Mouse (Mus musculus) spleen, postnatal 0 days (tissue): Measurements from ENCODE around the gene Dnajc9. TPM values are rescaled to one million over a fixed set of nuclear protein-coding genes. Genes with fewer than 3 reads are reported as not detected.

Source experiments
- polyA plus RNA-seq: library from polyadenylated mRNA; unstranded; fragments of >200 nt; fragmentation: Nextera tagmentation; extraction: Ambion mirVana; gene quantifications from 2 replicates; pipeline ENCODE4 v1.2.1, GENCODE M21; 2015

Gene Dnajc9
- 138 and 156 TPM in 2 replicates for polyA plus RNA-seq

DNA sequence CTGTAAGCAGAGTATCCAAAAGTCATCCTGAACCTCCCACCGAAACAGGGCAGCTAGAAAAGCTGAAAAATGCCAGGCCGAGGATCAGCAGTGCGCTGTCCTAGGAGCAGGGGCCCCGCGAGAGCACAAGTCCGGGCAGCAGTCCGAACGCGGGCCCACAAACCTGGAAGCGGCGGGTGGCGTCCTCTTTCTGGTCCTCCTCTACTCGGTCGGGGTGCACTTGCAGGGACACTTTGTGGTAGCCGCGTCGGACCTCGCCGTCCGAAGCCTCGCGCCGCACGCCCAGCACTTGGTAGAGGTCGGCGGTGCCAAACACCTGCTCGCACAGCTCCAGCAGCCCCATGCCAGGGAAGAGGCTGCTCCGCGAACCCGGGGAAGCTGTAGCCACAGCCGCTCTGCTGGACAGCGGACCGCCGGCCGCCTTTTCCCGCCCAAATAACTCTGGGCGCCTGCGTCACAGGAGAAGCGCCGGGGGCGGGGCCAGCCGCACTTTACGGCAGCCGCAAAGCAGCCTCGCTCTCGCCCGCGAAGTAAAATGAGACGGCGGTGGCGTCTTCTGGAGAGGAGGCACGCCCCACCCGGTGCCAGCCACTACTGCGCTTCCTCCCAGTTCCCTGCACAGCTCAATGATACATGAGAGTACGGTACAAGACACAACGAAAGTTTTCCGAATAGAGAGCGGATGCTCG is at the start of gene Dnajc9:
Dnajc9 (minus strand) TSS at position 470 of the 689 bp plus-strand sequence.

DNA sequence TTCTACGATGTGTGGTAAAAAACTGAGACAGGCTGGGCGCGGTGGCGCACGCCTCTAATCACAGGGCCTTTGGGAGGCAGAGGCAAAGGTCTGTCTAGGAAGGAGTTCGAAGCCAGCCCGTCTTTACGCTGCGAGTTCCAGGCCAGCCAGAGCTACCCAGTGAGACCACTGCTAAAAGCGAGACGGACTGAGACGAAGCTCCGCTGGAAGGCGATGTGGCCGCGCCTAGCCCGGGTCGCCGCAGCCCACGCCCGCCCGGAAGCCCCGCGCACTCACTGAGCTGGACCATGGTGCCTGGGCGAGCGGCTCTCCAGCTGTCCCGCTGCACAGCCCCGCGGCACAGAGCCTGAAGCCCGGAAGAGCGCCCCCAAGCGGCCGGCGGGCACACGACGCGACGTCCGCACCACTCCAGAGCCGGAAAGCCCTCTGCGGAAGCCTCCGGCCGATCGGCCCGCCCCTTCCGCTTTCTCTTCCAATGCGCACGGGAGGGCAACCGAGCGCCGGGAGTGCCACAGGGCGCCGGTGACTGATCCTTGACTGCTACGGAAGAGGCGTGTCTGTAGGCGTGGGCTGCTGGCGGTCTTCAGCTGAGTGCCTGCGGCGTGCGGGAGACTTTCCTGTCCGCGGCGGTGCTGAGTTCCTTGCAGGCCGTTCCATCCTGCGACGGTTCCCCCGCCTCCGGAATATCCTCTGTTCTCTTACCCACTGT is 4.6 kb upstream of the Dnajc9 start, which contains the start of gene Mrps16:
Mrps16 (minus strand) TSS at position 430 of the 709 bp plus-strand sequence.

DNA sequence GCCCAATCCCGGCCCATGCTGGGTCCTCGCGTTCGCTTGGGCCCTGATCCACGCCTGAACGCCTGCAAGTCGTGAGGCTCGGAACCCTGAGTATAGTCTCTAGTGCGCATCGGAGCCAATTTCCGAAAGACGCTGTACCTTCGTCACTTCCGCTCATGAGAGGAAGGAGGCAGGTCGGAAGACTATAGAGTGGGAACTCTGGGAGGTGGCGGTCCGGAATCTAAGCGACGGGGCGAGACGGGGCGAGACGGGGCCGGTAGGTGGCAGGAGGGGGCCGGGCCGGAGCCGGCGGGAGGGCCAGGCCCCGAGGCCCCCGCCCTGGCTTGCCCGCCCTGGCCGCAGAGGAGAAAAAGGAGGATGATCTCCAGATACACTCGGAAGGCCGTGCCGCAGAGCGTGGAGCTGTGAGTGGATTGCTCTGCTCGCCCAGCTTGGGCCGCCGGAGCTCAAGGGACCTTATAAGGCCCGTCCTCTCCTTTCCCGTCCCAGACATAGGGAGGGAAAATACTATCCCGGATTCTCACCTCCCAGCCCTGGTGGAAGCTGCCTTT is 40.6 kb downstream of the Dnajc9 start, which contains the start of the genes Ecd and Fam149b:
Ecd (minus strand) TSS at position 131 of the 551 bp plus-strand sequence.
Fam149b (plus strand) TSS at position 172 of the 551 bp plus-strand sequence.

Other genes starting within 250 kb of the Dnajc9 start
- gene Kcnk5, start 207.1 kb downstream of the Dnajc9 start, polyA plus RNA-seq, result 3.0 and 3.6 TPM in 2 replicates
- 0.12 TPM in 1 of 2 replicates, not detected in the other for gene Kcnk16, start 119.7 kb downstream of the Dnajc9 start, polyA plus RNA-seq
- gene Nudt13, start 94.2 kb downstream of the Dnajc9 start, polyA plus RNA-seq, result 8.7 and 11.3 TPM in 2 replicates
- gene Ecd, start 40.8 kb downstream of the Dnajc9 start, polyA plus RNA-seq, result 25.6 and 26.5 TPM in 2 replicates
- gene Fam149b, start 40.7 kb downstream of the Dnajc9 start, polyA plus RNA-seq, result 8.2 and 11.8 TPM in 2 replicates
- gene Mrps16, start 4.7 kb upstream of the Dnajc9 start, polyA plus RNA-seq, result 57.2 and 64.5 TPM in 2 replicates
- 0.24 and 0.53 TPM in 2 replicates for gene Cfap70, start 63.3 kb upstream of the Dnajc9 start, polyA plus RNA-seq
- gene Anxa7, start 91.2 kb upstream of the Dnajc9 start, polyA plus RNA-seq, result 38.2 and 41.6 TPM in 2 replicates
- 1.4 and 1.5 TPM in 2 replicates for gene Mss51, start 108.0 kb upstream of the Dnajc9 start, polyA plus RNA-seq
- gene Ppp3cb, start 157.7 kb upstream of the Dnajc9 start, polyA plus RNA-seq, result 37.3 and 38.1 TPM in 2 replicates